Mouse (Mus musculus) megakaryocyte-erythroid progenitor cell, adult 5 weeks (primary cell): ENCODE measurements around the gene Folh1. TPM values are rescaled to one million over a fixed set of nuclear protein-coding genes. Genes with fewer than 3 reads are reported as not detected.

Source experiments
- polyA plus RNA-seq: library from polyadenylated mRNA; stranded (reverse); fragments of >175 nt; gene quantifications from 2 replicates; pipeline ENCODE4 v1.2.3, GENCODE M21; 2012

Folh1 gene
- not detected in 2 replicates for polyA plus RNA-seq

DNA sequence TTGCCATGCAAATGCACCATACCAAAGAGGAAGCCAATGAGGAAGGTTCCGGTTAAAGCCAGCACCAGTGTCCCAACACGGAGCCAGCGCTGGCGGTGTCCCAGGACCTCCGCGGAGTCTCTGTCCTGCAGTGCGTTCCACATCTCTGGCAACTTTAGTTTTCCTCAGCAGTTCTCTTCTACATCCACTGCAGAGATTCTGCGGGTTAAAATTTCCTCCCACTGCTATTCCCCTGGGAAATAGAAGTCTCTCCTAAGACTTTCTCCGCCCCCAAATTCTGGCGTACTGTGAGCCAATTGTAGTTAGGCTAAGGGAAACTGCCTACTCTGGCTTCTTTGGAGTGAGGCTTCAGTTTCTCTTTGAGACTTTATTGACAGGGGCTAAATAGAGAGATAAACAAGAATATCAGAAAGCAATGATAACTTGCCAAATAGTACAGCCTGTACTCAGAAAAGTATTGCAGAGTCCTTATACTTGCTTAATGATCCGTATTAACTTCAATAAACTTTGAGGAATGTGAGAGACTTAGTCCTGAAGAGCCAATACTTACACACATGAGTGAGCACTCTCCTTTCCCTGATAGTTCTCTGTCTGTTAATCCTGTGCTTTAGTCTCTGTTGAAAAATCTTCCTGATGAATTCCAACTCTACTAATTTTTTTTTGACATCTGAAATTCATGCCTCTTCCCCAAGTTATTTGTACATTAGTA is at the start of gene Folh1:
TSS of gene Folh1 (minus strand) at position 327 of the 709 bp plus-strand sequence.

DNA sequence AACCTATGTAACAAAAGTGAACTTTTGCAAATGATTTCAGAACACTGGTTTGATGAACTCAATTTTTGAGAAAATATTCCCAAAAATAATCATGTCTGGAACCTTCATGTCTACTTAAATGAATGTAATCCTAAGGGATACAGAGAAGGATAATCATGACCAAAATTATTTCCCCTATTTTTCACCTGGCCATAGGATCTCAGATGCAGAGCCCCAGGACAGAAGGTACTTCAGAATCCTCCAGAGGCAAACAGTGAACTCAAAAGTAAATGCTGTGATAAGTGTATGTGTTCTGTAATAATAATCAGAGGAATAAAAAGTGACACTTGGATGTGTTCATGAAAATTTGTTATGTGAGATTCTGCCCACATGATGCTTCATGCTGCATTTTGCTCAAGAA is 19.0 kb upstream of the Folh1 start, which contains the start of gene Vmn2r77:
TSS of gene Vmn2r77 (plus strand) at position 301 of the 400 bp plus-strand sequence.

GRCm38 (mm10) chr7:86688030-86688429 is 87.7 kb downstream of the Folh1 start, which contains the start of gene Olfr292:
TSS of gene Olfr292 (plus strand) at chr7:86688330.

Other genes starting within 250 kb of the Folh1 start
- 0.01 TPM in 1 of 2 replicates, not detected in the other for gene Olfr295, start 192.1 kb downstream of the Folh1 start, polyA plus RNA-seq
- gene Olfr294, start 159.3 kb downstream of the Folh1 start, polyA plus RNA-seq, result not detected in 2 replicates
- not detected in 2 replicates for gene Olfr293, start 126.9 kb downstream of the Folh1 start, polyA plus RNA-seq
- gene Olfr292, start 87.6 kb downstream of the Folh1 start, polyA plus RNA-seq, result not detected in 2 replicates
- gene Vmn2r77, start 19.1 kb upstream of the Folh1 start, polyA plus RNA-seq, result not detected in 2 replicates
- gene Vmn2r78, start 139.2 kb upstream of the Folh1 start, polyA plus RNA-seq, result not detected in 2 replicates
- 0.01 TPM in 1 of 2 replicates, not detected in the other for gene Vmn2r79, start 220.2 kb upstream of the Folh1 start, polyA plus RNA-seq